Mouse (Mus musculus) G1E (cell line): Measurements from ENCODE around the gene Fam3b.

Experiments
- CTCF ChIP-seq: IDR thresholded peaks from 2 replicates; pipeline ENCODE4 v1.5.1; 2012; ENCODE audit warnings: low read depth, low read length, inconsistent platforms, mixed read lengths
- GATA1 ChIP-seq: IDR thresholded peaks from 2 replicates; pipeline ENCODE4 v1.6.1; 2012; ENCODE audit warnings: borderline replicate concordance, low read length, inconsistent platforms, mixed read lengths

DNA sequence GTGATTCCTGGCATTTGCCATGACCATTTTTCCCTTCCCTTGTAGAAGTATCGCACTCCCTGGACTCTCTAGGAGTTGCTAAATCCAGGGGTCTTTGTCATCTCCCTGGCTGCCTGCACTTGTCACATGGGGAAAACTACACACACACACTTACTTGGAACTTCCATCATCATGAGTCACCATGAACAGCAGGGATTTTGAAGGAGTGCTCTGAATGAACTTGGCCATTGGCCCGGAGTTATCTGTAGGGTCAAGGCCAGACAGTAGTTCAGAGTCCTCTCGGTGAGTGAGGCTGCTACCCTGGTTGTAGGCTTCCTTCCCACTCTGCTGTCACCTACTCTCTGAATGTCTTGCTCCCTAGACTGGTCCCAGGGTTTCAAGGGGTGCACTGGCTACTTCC, 39.0 kb downstream of the Fam3b start:
- no peak for TF ChIP-seq CTCF
- TF ChIP-seq GATA1: no peak
